Mouse (Mus musculus): ENCODE measurements around the gene Necab3.

Gene Necab3

DNA sequence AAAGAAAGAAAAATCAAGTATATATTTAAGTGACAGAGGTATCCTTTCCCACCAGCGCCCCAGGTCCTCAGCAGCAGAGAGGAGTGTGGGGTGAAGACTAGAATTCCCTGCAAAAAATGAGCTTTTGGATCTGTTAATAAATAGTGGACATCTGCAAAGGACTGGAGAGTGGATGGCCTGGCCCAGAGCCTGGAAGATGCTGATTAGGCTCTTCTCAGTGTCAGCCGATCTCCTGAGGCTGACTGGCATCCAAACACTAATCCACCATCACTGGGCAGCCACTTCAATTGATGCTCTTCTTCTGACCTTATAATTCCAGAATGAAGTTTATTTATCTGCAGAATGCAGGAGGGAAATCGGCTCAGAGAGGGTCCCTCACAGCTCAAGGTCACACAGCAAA is 14.3 kb upstream of the Necab3 start:
- no peak for DNase-seq (ENCODE audit: low read depth, low spot score)

- no peak for DNase-seq (ENCODE audit: low read depth, low spot score)
These were observed 13.3 kb upstream of the Necab3 start for GRCm38 (mm10) chr2:154571976-154572375.

DNA sequence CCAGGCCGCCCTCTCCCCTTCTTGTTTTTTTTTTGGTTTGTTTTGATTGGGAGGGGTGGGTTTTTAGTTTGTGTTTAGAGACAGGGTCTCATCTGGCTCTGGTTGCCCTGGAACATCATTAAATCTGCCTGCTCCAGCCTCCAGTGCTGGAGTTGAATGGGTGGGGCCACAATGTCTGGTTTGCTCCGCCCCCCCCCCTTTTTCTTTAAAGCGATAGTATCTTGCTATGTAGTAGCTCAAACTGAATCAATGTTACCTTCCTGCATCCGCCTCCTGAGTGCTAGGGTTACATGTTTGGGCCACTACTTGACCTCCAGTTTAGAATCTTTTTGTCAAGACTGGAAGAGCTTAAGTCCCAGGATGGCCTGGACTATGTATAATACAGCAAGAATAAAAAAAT is 12.6 kb upstream of the Necab3 start:
- DNase-seq (ENCODE audit: low read depth, low spot score): peak; percentile 29

- peak; percentile 25 for DNase-seq (ENCODE audit: low read depth, low spot score)
These were observed 12.0 kb upstream of the Necab3 start for GRCm38 (mm10) chr2:154570666-154571065.

- DNase-seq (ENCODE audit: low read depth, low spot score): peak; percentile 97
These were observed 11.2 kb upstream of the Necab3 start, which contains the start of gene E2f1 for GRCm38 (mm10) chr2:154569836-154570286. TSS of gene E2f1 (minus strand) at chr2:154569892.

GRCm38 (mm10) chr2:154569071-154569748 is 10.5 kb upstream of the Necab3 start:
- DNase-seq (ENCODE audit: low read depth, low spot score): peak; percentile 82

- no peak for DNase-seq (ENCODE audit: low read depth, low spot score)
These were observed 9.8 kb upstream of the Necab3 start for GRCm38 (mm10) chr2:154568329-154569070.

DNA sequence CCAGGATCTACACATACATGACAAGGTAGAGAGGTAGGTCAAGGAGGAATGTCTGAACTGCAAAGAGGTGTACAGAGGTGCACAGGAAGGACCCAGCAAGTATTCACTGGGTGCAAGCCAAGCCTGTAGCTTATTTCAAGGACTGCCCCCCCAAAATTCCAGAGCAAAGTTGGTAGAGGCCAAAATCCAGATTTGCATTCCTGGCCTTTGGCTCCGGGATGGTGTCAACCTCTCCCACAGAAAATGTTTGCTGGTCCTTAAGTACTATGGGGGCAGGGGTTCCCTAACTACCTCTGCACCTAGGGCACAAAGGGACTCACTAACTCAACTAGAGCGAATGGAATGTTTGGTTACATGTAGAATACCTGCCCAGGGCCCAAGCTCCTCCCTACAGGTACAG is 9.1 kb upstream of the Necab3 start:
- DNase-seq (ENCODE audit: low read depth, low spot score): no peak

DNA sequence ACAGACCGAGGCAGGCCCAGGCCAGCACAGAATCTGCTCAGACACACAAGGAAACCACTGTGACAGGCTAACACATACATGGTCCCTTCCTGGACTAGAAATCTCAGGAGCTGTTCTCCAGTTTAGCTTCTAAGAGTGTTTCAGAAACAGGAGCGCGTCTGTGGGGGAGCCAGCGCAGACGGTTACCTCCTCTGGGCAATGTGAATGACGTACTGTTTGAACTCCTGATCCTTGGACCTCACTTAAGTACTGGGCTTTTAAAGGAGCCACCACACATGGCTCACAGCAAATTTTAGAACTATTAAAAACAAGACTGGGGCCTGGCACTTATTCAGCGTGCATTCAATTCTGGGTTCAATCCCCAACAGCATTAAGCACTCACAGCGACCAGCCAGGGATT is 8.0 kb upstream of the Necab3 start:
- DNase-seq (ENCODE audit: low read depth, low spot score): no peak

DNA sequence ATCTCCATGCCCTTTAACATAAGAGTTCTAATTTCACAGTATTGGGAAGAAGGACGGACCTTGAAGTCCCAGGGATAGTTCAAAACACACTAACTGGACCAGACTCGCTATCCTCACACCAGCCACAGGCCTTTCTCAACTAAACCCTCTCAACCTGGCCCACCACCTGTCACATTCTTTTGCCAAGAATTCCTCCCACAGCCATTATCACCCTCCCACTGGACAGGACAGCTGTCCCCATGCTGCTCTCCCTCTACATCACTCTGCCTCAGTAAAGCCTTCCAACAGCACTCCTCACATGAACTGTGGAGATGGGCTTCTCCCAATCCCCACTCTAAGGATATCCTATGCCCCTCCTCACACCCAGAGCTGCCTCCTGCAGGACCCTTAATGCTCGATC is 6.9 kb upstream of the Necab3 start:
- no peak for DNase-seq (ENCODE audit: low read depth, low spot score)

- no peak for DNase-seq (ENCODE audit: low read depth, low spot score)
These were observed 5.0 kb upstream of the Necab3 start for GRCm38 (mm10) chr2:154563612-154564170.

DNA sequence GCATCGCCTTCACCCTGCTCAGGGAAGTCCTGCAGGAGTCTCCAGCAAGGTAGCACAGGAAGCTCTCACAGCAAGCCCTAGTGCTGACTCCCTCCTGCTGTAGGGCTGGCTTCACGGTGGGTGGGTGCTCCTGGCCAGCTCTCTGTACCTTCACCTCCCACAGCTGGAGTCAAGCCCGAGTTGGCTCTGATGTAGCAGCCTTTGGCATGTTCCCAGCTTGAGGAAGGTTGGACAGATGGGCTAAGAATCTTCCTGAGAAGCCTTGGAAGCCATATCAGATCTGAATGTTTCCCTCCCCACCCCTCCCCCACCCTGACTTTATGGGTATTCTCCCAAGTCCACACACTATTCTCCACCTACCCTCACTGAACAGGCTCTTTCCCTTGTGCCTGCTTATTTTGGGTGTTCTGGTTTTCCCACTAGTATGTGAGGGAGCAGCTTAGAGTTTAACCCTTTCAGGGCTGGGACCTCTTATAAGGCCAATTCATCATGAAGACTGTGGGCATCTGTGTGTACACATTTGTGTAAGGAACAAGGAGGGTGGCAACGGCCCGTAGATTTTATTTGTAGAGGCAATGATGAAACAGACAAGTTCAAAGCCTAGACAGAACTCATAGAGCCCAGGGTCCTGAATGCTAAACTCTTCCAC is 1.4 kb downstream of the Necab3 start:
- DNase-seq (ENCODE audit: low read depth, low spot score): no peak

- no peak for DNase-seq (ENCODE audit: low read depth, low spot score)
These were observed 3.5 kb downstream of the Necab3 start for GRCm38 (mm10) chr2:154555235-154555634.

GRCm38 (mm10) chr2:154552424-154552907 is 6.2 kb downstream of the Necab3 start:
- peak; percentile 66 for DNase-seq (ENCODE audit: low read depth, low spot score)

DNA sequence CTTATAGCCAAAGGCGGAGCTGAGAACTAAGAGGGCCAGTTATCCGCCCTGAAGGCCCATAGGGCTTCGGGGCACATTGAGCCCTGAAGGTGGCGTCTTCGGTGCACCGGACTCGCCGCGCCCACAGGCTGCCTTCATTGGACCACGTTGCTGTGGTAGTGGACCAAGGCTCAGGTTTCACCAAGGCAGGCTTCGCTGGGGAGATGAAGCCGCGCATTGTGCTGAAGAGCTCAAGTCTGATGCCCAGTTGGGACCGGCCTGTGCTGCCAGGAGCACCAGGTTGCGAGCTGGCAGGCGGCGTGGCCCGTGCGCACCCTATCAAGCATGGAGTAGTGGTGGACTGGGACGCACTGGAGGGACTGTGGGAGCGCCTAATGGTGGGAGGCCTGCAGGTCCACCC is 6.8 kb downstream of the Necab3 start:
- no peak for DNase-seq (ENCODE audit: low read depth, low spot score)

- no peak for DNase-seq (ENCODE audit: low read depth, low spot score)
These were observed 7.2 kb downstream of the Necab3 start, which contains the start of gene Actl10 for GRCm38 (mm10) chr2:154551476-154551875. TSS of gene Actl10 (plus strand) at chr2:154551776.

DNA sequence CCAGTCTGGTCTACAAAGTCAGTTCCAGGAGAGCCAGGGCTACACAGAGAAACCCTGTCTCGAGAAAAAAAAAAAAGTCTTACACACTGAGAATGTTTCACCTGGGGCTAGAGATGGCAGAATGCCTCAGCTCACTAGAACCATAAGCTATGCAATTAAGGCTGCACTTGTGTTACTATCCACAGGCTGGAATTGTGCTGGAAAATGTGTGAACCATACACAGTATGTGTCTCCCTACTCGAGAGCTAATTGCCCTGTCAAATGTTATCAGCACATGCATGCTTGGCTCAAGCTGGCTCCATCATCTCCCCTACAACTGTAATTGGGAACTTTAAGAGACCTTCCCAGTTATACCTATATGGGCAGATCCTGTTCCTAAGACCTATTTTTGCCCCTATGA is 7.8 kb downstream of the Necab3 start:
- DNase-seq (ENCODE audit: low read depth, low spot score): no peak

DNA sequence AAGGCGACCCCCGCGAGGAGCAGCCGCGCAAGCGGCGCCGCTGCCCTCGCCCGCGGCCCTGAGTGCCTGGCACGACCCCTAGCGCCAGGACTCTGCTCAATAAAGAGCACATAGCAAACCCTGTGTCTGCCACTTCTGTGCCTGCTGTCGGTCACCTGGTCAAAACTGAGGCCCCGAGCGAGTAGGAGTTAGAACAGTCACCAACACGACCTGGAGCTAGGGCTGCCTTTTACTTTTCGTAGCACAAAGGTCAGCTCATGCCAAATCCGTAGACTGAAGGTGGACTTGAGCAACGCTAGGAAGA is 8.9 kb downstream of the Necab3 start:
- no peak for DNase-seq (ENCODE audit: low read depth, low spot score)

DNA sequence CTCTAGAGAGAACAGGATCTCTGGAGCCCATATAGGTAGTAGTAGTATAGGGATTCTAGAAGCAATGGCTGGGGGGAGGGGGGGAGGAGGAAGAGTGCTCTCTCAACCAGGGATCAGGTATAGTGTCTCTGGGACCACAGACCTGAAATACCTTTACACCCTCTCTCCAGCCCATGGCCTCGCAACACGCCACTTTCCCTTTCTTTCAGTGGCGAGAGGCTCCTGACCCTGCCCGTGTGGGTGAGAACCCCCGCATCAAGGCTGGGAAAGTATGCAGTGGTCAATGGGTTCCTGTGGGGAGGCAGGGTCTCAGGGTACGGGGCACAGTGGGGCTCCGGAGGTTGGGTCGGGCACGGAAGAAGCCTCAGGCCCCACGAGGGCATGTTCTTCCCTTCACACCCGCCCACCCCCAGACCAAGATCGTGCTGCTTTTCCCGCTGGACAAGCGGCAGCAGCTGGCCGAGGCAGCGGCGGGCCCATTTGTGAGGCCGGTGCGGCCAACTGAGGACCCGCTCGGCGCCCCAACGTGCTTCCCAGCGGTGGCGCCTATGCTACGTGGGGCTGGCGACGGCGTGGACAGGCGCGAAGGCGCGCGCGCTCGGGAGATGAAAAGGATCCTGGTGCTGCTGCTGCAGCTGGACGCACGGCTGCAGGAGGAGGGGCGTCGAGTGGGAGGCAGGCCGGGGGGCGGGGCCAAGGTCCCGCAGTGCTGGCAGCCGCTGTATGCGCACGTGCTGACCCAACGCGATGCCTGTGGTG is 9.4 kb downstream of the Necab3 start:
- DNase-seq (ENCODE audit: low read depth, low spot score): peak; percentile 58

- DNase-seq (ENCODE audit: low read depth, low spot score): no peak
These were observed 10.0 kb downstream of the Necab3 start for GRCm38 (mm10) chr2:154548688-154549087.

- no peak for DNase-seq (ENCODE audit: low read depth, low spot score)
These were observed 12.0 kb downstream of the Necab3 start, which contains the start of gene 1700003F12Rik for GRCm38 (mm10) chr2:154546711-154547110. TSS of gene 1700003F12Rik (plus strand) at chr2:154547085.

Measured in CD4-positive helper T cell, adult 2 months (primary cell).